Mouse (Mus musculus): Measurements from ENCODE around the gene Pim3.

- TF ChIP-seq POLR2A (IDR thresholded peaks at IDR 0.05; ENCODE audit: low read depth, low read length) (no peak), CTCF (conservative IDR thresholded peaks at IDR 0.05; ENCODE audit: insufficient read depth, insufficient read length, low read depth, low read length) (peak; percentile 83)
These were observed 14.4 kb downstream of the Pim3 start for GRCm38 (mm10) chr15:88876155-88877020.
